Mouse (Mus musculus) kidney, adult 2 months (tissue): ENCODE measurements around the gene Tnni1. TPM values are rescaled to one million over a fixed set of nuclear protein-coding genes. Genes with fewer than 3 reads are reported as not detected.

ENCODE experiments used
- DNase-seq: peaks from one replicate; pipeline ENCODE4 v3.0.0; 2021
- H3K27ac ChIP-seq: fragments of 200-500 bp; 2 replicates; pipeline ENCODE4 v1.5.1; 2012; ENCODE audit warnings: low read depth, low read length, control low read depth, inconsistent platforms; ENCODE audit not compliant: insufficient read depth
- H3K27me3 ChIP-seq: fragments of 200-500 bp; replicated peaks from 2 replicates; pipeline ENCODE4 v1.6.1; 2012; ENCODE audit warnings: mild to moderate bottlenecking, moderate library complexity, low read length, inconsistent platforms; ENCODE audit not compliant: control insufficient read depth, insufficient read depth
- H3K36me3 ChIP-seq: fragments of 200-500 bp; 2 replicates; pipeline ENCODE4 v1.6.1; 2012; ENCODE audit warnings: mild to moderate bottlenecking, moderate library complexity, low read length, inconsistent platforms; ENCODE audit not compliant: control insufficient read depth, insufficient read depth
- H3K4me1 ChIP-seq: fragments of 200-500 bp; 2 replicates; pipeline ENCODE4 v1.6.1; 2011; ENCODE audit warnings: low read length; ENCODE audit not compliant: control insufficient read depth, insufficient read depth
- H3K4me3 ChIP-seq: fragments of 200-500 bp; 2 replicates; pipeline ENCODE4 v1.5.1; 2011; ENCODE audit warnings: mild to moderate bottlenecking, low read depth, low read length, control low read depth; ENCODE audit not compliant: insufficient read depth
- CTCF ChIP-seq: fragments of 200-500 bp; conservative IDR thresholded peaks from 2 replicates; pipeline ENCODE4 v1.5.1; 2011; ENCODE audit warnings: low read depth, mild to moderate bottlenecking, control low read depth, low read length, moderate library complexity, mixed read lengths; ENCODE audit not compliant: insufficient read depth, insufficient read length
- POLR2A ChIP-seq: fragments of 200-500 bp; IDR thresholded peaks from one replicate; pipeline ENCODE4 v1.6.1; 2011; ENCODE audit warnings: low read depth, low read length, control low read depth
- WGBS: fragments of 180-500 bp; shearing (Covaris S2); methylation state at CpG from one replicate; pipeline ENCODE4 v1.1.7; 2018; 5-methylcytosine and 5-hydroxymethylcytosine counted together
- polyA plus RNA-seq: library from polyadenylated mRNA; depleted of rRNA; stranded (reverse); fragments of >200 nt; gene quantifications from 2 replicates; pipeline ENCODE4 v1.2.3, GENCODE M21; 2012

The Tnni1 gene
- polyA plus RNA-seq, 1 experiment: 5.8 TPM

GRCm38 (mm10) chr1:135735460-135735859 is 43.8 kb upstream of the Tnni1 start:
- Histone ChIP-seq H3K27ac (no peak overlapping the region), H3K36me3 (no peaks in the 10 kb centered on the region), H3K27me3 (no peaks in the 10 kb centered on the region), H3K4me3 (no peak overlapping the region), H3K4me1 (peaks cover 14% of the 10 kb centered on the region)
- TF ChIP-seq POLR2A: no peak
- no peak for TF ChIP-seq CTCF
- WGBS: 49% methylated on average over 6 of the region's 6 CpGs
- DNase-seq: no peak

- TF ChIP-seq POLR2A: no peak
- TF ChIP-seq CTCF: no peak
- Histone ChIP-seq H3K27ac (no peak overlapping the region), H3K4me1 (no peaks in the 10 kb centered on the region), H3K4me3 (no peak overlapping the region), H3K27me3 (no peaks in the 10 kb centered on the region), H3K36me3 (no peaks in the 10 kb centered on the region)
- WGBS: 77% methylated on average over 7 of the region's 7 CpGs
- no peak for DNase-seq
Observed at GRCm38 (mm10) chr1:135744987-135745386, 34.2 kb upstream of the Tnni1 start.

GRCm38 (mm10) chr1:135746248-135746647 is 33.0 kb upstream of the Tnni1 start:
- no peak overlapping the region for H3K27ac ChIP-seq
- no peaks in the 10 kb centered on the region for H3K4me1 ChIP-seq
- no peaks in the 10 kb centered on the region for H3K36me3 ChIP-seq
- no peak for DNase-seq
- no peaks in the 10 kb centered on the region for H3K27me3 ChIP-seq
- 53% methylated on average over 4 of the region's 4 CpGs for WGBS
- TF ChIP-seq CTCF: no peak
- no peak for TF ChIP-seq POLR2A
- no peak overlapping the region for H3K4me3 ChIP-seq

- TF ChIP-seq POLR2A (no peak), CTCF (peak; percentile 92)
- WGBS: 12% methylated on average over 10 of the region's 10 CpGs
- no peaks in the 10 kb centered on the region for H3K36me3 ChIP-seq
- H3K27ac ChIP-seq: peak overlapping the region; percentile 8; the same call in 1 of the 2 replicates
- H3K4me3 ChIP-seq: no peak overlapping the region
- no peaks in the 10 kb centered on the region for H3K4me1 ChIP-seq
- peak; percentile 96 for DNase-seq
- no peaks in the 10 kb centered on the region for H3K27me3 ChIP-seq
Observed at GRCm38 (mm10) chr1:135752737-135753348, 26.4 kb upstream of the Tnni1 start.

- H3K4me1 ChIP-seq: no peaks in the 10 kb centered on the region
- WGBS: 55% methylated on average over 9 of the region's 9 CpGs
- H3K27ac ChIP-seq: no peak overlapping the region
- peak; percentile 38 for DNase-seq
- H3K4me3 ChIP-seq: no peak overlapping the region
- no peak for TF ChIP-seq POLR2A
- TF ChIP-seq CTCF: no peak
- no peaks in the 10 kb centered on the region for H3K36me3 ChIP-seq
- no peaks in the 10 kb centered on the region for H3K27me3 ChIP-seq
Observed at GRCm38 (mm10) chr1:135755287-135755686, 23.9 kb upstream of the Tnni1 start.

GRCm38 (mm10) chr1:135755913-135756312 is 23.3 kb upstream of the Tnni1 start:
- Histone ChIP-seq H3K27ac (no peak overlapping the region), H3K4me3 (no peak overlapping the region), H3K27me3 (no peaks in the 10 kb centered on the region), H3K4me1 (no peaks in the 10 kb centered on the region), H3K36me3 (no peaks in the 10 kb centered on the region)
- no peak for DNase-seq
- 80% methylated on average over 3 of the region's 3 CpGs for WGBS
- TF ChIP-seq CTCF (no peak), POLR2A (no peak)

GRCm38 (mm10) chr1:135757287-135757686 is 21.9 kb upstream of the Tnni1 start:
- no peaks in the 10 kb centered on the region for H3K36me3 ChIP-seq
- DNase-seq: no peak
- no peaks in the 10 kb centered on the region for H3K4me1 ChIP-seq
- H3K4me3 ChIP-seq: no peak overlapping the region
- TF ChIP-seq POLR2A: no peak
- TF ChIP-seq CTCF: no peak
- H3K27me3 ChIP-seq: no peaks in the 10 kb centered on the region
- WGBS: 85% methylated on average over 8 of the region's 8 CpGs
- no peak overlapping the region for H3K27ac ChIP-seq
